Mouse (Mus musculus) telencephalon, adult 2 months (tissue): ENCODE measurements around the gene Pnpla6.

Experiments used
- DNase-seq: peaks from one replicate; pipeline ENCODE4 v3.0.0-alpha.2; 2011; ENCODE audit warnings: low read depth, low spot score

The Pnpla6 gene

DNA sequence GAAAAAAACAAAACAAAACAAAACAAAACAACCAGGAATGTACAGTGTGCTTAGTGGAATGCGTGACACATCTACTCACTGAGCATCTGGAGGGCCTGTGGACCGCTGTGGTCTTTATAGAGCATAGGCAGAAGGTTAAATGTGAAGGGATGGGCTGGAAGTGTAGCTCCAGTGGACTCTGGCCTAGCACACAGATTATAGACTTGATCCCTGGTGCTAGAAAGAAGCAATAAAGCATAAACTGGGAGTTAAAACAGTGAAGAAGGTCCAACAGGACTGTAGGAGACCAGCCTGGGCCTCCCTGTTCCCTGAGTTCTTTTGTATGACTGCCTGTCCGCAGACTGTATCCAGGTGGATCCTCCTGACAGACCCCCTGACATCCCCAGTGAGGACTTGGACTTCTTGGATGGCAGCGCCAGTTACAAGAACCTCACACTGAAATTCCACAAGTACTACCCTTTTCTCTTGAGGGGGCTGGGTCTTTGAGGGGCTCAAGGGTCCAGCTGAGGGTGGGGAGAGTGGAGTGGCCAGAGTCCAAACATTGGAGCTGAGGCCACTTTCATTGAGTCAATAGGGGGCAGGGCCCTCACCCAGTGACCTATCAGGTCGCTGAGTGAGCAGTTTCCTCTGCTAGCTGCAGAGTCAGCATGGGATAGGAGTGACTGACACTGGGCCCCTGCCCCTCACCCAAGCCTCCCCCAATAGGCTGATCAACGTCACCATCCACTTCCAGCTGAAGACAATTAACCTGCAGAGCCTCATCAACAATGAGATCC, 7.0 kb upstream of the Pnpla6 start:
- DNase-seq = no peak

GRCm38 (mm10) chr8:3514681-3515247, 420 bp upstream of the Pnpla6 start:
- no peak for DNase-seq

GRCm38 (mm10) chr8:3515771-3516417, 710 bp downstream of the Pnpla6 start:
- no peak for DNase-seq

DNA sequence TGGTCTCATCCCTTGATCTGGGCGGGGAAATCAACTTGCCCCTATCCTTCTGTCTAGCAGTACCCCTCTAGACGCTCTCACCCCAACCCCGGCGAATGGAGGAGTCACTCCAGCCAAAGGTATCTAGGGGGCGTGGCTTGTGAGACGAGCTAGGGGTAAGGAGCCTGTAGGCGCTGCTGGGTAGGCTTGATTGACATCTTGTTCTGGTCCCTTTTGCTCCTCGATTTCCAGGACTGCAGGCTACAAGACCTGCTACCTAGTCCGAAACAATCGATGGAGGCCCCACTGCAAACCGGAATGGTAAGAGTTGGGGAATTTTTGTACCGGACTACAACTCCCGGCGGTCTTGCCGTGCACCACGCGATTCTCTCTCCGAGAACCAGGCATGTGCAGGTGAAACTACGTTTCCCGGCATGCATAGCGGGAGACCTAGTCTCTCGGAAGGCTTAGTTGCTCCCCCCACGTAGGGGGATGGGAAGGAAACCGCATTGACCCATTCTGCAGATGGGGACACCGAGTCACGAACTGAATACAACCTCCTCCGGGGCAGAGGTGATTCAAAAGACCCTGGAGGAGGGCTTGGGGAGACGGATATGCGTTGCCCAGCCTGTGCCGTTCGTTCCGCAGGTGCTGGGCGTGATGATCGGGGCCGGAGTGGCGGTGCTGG, 1.4 kb downstream of the Pnpla6 start:
- peak; percentile 96 for DNase-seq

- no peak for DNase-seq
Measured at GRCm38 (mm10) chr8:3517117-3517495, 1.9 kb downstream of the Pnpla6 start.

DNA sequence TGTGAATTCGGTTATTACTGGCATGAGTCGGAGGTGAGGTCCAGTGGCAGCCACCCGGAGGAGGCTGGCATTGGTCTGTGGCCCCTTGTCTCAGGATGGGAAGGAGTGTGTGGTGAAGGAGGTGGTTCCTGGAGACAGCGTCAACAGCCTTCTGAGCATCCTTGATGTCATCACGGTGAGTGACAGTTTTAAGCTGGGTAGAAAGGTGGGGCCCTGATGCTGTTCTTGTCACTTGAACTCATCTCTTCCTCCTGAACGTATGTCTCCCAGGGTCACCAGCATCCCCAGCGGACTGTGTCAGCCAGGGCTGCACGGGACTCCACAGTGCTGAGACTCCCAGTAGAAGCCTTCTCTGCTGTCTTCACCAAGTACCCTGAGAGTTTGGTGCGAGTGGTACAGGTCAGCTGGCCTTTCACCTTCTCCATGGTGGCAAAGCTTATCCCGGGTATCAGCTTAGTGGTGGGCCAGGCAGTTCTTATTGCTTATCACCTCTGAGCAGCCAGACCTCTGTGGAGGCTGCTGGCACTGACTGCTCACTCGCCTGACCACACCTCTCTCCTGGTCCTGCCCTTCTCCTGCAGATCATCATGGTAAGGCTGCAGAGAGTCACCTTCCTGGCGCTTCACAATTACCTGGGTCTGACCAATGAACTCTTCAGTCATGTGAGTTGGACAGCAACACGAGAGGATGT, 7.0 kb downstream of the Pnpla6 start:
- no peak for DNase-seq

DNA sequence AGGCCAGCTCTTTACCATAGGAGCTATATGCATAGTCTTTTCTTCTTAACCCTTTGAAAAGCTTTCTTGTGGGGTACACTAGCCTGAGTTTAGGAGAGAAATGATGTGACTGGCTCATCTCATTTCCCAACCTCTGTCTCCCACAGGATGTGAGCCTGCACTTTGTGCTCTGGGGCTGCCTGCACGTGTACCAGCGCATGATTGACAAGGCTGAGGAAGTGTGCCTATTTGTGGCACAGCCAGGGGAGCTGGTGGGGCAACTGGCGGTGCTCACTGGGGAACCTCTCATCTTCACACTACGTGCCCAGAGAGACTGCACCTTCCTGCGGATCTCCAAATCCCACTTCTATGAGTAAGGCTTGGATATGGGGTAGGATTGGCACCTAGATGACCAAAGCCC, 15.6 kb downstream of the Pnpla6 start:
- no peak for DNase-seq

DNA sequence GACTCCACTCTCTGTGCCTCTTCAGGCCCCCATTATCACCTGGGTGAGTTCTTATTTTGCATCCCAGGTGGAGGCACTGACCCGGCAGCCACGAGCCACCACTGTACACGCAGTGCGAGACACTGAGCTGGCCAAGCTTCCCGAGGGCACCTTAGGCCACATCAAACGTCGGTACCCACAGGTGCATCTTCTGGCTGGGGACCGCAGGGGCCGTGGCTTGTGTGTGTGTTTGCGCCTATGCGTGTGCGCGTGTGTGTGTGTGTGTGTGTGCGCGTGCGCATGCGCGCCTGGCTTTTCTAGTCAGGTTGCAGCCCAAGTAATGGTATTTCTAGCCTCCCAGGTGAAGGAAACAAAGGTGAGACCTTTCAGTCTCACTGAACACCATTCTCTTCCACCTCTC, 16.8 kb downstream of the Pnpla6 start:
- DNase-seq = no peak

- no peak for DNase-seq
Measured at GRCm38 (mm10) chr8:3536053-3536841, 21.1 kb downstream of the Pnpla6 start.

DNA sequence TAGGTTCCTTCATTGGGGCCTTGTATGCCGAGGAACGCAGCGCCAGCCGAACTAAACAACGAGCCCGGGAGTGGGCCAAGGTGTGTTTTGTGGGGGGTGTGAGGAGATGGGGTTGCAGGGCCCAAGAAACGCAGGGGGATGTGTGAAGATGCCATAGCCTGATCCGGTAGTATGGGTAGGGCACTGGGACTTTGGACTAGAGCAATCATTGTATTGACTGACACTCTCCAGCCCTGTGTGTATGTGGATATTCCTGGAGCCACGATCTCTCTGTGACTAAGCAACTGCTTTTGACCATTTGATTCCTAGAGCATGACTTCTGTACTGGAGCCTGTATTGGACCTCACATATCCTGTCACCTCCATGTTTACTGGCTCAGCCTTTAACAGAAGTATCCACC, 21.8 kb downstream of the Pnpla6 start:
- no peak for DNase-seq

DNA sequence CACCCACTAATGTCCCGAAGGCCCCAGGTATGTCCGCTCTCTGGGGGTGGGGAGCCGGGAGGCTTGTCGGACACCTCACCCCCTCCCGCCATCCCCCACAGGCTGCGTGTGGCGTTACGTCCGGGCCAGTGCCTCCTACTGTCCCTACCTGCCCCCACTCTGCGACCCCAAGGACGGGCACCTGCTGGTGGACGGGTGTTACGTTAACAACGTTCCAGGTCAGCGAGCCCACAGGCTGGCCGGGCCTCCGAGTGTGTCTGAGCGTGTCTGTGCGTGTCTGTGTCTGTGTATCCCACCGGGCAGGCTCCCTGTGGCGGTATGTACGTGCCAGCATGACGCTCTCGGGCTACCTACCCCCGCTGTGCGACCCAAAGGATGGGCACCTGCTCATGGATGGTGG, 22.5 kb downstream of the Pnpla6 start:
- DNase-seq = no peak

DNA sequence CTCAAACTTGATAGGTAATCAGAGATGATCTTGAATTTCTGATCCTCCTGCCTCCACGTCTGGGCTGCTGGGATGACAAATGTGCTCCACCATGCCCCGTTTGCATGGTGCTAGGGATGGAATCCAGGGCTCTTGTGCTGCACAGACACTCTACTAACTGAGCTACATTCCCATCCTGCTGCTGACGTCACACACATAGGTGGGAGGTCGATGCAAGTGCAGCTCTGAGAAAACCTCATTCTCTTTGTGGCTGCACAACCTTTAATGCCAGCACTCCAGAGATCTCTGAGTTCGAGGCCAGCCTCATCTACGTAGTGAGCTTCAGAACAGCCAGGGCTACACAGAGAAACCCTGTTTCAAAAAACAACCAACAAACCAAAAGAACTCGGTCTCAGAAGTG, 24.0 kb downstream of the Pnpla6 start:
- DNase-seq = no peak

- no peak for DNase-seq
Measured at GRCm38 (mm10) chr8:3540076-3540475, 24.9 kb downstream of the Pnpla6 start.

DNA sequence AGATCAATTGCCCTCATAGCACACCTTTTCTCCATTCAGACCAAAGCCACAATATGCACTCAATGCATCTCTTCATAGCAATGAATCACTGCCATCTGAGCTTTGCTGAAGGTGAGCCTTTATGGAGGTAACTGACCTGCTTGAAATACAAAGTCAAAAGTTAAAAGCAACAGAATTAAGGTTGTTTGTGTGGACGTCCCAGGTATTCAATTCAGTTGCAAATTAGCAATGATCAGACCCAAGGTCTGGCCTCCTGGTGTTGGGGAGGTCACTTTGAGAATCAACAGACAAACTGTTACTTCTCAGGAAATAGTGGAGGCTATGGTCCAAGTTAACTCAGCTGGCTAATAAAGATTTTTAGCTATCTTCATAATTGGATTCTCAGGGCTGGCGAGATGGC, 31.3 kb downstream of the Pnpla6 start:
- no peak for DNase-seq

GRCm38 (mm10) chr8:3552240-3552639, 37.1 kb downstream of the Pnpla6 start:
- no peak for DNase-seq

DNA sequence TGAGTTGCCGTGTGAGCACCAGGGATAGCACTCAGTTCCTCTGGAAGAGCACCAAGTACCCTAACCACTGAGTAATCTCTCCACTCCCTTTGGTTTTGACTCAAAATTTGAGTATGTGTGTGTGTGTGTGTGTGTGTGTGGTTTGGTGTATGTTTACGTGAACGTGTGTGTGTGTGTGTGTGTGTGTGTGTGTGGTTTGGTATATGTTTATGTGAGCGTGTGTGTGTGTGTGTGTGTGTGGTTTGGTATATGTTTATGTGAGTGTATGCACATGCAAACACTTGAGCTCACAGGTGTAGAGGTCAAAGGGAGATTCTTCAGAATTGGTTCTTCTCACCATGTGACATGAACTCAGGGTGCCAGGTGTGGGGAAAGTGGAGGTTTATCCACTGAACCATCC, 40.9 kb downstream of the Pnpla6 start:
- no peak for DNase-seq

DNA sequence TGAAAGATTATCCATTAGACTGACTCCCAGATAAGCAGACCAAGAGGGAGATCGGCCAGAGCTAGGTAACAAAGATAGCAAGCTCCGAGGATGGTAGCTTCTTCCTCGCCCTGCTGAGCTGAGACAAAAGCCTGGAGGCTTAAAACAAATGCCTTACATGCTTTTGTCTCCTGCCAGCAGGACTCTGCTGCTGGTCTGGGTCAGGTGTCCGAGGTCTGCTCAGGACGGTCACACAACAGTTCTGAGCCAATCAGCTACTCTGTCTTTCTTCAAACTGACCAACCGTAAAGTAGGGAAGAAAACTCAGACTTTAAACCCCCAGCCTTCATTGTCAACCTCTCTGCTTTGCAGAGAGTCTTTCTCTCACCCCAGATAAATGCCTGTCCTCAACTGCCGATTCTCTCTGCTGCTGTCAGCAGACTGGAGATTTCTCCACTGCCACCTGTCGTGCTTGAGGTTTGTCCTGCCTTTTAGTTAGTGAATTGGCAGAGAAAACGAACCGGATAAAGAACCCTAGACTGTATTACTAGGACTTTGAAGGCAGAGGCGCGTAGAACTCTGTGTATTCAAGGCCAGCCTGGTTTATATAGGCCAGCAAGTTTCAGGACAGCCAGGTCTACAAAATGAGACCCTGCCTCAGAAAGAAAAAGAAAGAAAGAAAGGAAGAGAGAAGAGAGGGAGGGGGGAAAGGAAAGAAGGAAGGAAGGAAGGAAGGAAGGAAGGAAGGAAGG, 52.6 kb downstream of the Pnpla6 start, which contains the start of gene C330021F23Rik:
Gene C330021F23Rik (plus strand): TSS at position 350 of the 731 bp plus-strand sequence.
- DNase-seq = no peak

GRCm38 (mm10) chr8:3568378-3568777, 53.2 kb downstream of the Pnpla6 start:
- no peak for DNase-seq

GRCm38 (mm10) chr8:3569784-3570183, 54.6 kb downstream of the Pnpla6 start:
- no peak for DNase-seq

DNA sequence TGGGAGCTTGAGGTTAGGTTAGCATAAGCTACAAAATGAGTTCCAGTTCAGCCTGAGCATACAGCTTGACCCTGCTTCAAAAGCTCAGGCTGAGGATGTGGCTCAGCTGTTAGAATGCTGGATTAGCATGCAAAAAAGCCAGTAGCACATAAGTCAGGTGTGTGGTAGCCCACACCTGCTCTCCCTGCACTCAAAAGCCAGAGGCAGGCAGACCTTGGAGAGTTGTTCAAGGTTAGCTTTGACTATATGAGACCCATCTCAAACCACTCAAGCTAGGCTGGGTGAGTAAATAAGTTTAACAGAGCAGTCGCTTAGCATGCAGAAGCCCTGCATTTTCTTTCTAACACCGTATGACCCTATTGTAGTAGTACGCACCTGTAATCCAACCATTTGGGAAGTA, 59.4 kb downstream of the Pnpla6 start:
- no peak for DNase-seq
